Mouse (Mus musculus) ES-CJ7 (cell line): ENCODE data around the gene Pex10.
"Not testable (repeated sequence)": the region's sequence is repeated elsewhere in the genome, so short reads cannot be mapped to it uniquely, and the experiment has no call there.

Experiments
- DNase-seq: peaks from one replicate; pipeline ENCODE4 v3.0.0; 2011; ENCODE audit warnings: low read depth, low spot score

The Pex10 gene

DNA sequence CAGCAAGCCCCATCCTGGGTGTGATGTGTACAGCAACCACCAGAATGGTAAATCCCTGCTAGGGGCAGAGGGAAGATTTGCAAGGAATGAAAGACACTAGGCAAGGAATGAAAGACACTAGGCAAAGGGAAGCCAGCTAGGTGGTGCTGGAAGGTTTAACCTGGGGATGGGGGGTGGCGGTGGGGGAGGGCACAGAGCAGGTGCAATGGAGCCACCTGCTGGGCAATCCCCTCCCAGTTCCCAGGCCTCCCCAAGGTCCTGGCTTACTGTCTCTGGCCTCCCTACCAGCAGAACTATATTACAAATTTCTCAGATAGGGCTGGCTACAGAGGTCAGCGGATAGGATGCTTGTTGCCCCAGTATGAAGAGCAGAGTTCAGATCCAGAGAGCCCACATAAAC lies 2.3 kb upstream of the Pex10 start:
- no peak for DNase-seq

DNA sequence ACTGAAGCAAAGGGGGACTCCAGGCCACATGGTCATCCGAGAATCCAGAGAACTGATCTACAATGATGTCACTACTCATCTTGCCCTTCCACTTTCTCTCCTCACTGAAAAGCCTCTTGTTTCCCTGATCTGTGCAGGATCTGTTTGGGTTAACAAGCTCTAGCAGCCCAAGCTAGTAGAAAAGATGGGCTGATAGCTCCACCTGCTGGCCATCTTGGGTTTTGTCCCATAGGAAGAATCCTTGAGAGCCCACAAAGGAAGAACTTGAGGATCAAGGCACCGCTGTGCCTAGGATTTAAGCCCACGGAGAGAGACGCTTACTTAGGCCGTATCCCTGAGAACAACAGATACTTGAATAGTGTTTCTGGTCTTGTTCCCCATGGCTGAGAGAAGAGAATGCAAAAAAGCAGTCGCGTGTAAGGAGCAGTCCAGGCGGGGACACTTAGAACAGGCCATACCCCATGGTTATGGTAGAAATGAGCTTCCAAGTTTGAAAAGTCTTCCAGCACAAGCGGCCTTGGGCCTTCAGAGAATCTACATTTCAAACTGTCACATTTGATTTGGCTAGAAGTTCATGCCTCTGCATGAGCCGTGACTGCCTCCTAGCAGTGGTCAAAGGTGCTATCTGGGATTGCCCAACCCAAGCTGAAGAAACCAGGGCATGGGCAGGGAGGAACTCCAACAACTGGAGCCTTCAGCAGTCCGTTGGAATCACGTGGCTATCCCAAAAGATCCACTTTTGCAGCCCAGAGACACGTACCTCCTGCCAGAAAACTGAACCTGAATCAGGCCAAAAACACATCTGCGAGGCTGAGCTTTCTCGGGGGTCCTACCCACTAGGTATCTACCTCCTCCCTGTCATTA lies 614 bp upstream of the Pex10 start:
- DNase-seq: peak; percentile 92

DNA sequence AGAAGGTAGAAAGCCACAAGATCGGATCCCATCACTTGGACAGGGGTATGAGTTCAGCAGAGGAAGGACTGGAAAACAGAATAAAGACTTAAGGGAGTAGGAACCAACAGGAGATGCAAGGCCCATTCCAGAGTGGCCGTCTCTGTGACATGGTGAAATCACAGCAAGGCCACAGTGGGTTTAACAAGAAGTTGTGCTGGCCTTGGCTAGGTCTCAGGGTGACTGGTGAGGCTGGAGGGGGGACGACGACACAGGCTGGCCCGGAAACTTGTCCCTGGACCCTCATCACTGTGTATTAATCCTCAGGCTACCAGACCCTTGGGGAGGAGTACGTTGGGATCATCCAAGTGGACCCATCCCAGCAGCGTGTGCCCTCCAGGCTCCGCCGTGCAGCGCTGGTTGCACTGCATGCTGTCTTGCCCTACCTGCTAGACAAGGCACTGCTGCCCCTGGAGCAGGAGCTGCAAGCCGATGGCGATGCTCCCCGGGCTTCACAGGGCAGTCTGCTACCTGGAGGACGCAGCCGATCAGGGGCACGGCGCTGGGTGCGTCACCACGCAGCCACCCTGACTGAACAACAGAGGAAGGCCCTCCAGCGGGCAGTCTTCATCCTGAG lies 1.6 kb downstream of the Pex10 start:
- no peak for DNase-seq

DNA sequence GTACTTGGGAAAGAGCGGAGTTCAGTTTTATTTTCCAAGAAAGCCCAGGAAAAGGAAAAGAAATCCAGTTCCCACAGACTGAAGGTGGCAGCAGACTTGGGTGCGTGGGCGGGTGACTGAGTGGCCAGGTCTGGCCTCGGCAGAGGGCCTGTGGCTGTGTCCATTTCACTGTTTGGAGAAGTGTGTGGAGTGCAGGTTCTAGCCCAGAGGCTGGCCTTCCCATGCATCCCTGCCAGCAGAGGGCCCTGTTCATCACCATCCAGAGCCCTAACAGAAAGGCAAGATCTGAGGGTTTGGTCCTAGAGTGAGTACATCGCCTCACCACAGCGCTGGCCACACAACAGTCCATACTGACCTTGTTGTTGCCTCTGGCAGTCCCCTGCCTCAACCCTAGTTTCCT lies 2.4 kb downstream of the Pex10 start:
- DNase-seq: peak; percentile 46

DNA sequence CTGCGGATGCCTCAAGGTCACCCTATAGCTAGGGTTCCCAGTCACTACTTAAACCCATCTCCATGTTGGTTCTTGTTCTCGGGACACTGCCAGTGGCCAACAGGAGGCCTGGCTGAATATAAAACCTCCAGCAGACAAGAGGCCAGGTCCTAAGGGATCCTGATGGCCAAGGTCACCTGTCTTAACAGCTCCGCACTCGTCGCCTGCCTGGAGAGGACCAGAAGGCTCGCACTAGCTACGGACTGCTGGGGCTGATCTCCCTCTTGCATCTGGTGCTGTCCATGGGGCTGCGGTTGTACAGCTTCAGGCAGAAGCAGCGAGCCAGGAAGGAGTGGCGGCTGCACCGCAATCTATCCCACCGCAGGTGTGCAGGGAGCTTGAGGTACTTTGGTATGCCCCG lies 3.4 kb downstream of the Pex10 start:
- DNase-seq: no peak

DNA sequence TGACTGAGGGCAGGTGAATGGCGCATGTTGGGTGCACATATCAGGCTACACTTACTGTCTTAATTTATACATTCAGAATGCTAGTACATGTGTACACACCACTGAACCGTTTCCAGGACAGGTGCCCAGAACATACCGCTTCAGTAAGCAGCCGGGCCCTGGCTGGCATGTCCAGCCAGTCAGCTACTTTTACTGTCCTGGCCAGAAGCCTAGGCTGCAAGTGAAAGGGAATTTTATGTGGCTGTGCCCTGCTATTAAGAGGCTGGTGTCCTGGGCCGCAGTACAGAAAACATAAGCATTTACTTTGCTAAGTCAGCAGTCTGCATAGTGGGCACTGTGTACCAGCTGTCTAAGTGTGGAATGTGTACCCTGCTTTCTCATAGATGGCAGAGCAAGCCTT lies 4.1 kb downstream of the Pex10 start:
- no peak for DNase-seq

DNA sequence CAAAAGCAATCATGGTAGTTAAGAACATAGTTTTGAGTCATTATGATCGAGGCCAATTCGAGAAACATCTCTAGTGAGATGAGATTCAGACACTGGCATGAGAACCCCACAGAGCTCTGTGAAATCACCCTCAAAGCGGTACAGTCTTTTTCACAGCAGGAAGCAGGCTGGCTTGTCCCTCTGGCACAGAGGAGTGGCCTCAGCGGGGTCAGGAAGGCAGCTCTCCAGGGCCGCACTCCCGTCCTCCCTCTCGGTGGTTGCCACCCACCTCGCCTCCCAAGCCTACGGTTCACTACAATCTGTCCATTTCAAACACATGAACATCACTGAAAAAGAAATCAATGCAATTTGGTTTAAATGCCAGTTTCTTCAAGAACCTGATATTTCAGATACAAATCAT lies 7.6 kb downstream of the Pex10 start:
- no peak for DNase-seq

DNA sequence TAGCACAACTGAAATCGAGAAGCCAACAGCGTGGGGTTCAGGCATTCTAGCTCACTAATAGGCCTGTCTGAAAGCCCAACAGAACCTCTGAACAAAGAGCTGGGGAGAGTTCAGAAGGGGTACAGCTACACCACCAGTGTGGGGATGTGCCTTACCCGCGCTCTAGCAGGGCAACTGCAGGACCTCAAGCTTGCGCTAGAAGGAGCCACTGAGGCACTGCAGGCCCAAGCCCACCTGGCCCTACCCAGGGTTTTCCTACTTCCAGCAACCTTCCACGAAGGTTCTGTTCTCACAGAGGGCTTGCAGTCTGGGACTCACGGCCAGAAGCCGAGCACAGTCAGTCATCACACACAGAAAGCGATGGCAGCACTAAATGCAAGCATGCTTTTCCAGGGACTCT lies 8.3 kb downstream of the Pex10 start:
- peak; percentile 63 for DNase-seq

DNA sequence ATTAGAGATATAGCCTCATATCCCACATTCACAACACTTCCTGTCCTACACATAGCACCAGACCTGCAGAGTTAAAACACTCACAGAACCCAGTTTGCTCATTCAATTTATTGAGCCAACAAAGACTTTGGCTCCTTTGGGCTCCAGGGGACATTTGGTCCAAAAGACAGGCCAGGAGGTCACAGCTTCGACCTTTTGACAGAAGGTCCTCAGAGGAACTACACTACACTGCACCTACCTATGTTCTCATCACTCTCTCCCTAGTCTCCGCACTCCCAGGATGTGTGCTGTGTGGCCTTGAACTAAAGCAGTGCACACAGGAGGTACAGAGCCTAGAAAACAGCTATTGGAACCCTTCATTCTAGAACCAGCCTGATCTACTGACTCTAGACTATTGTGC lies 9.0 kb downstream of the Pex10 start:
- no peak for DNase-seq

DNA sequence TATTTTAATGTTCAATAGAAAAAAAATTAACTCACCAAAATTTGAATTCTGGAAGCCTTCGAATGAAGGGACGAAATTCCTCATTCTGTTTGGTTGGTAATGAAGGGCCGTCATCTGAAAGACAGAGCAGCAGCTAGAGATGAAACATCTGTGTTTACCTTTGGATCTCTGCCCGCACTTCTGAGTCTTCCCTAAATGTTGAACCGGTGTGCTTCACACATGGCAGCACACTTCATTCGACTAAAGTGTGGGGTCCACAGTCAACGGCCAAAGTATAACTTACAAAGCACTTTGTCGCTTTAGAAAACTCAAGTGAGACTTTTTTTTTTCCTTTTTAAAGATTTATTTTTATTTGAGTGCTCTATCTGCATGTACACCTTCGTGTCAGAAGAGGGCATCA lies 9.9 kb downstream of the Pex10 start:
- no peak for DNase-seq

DNA sequence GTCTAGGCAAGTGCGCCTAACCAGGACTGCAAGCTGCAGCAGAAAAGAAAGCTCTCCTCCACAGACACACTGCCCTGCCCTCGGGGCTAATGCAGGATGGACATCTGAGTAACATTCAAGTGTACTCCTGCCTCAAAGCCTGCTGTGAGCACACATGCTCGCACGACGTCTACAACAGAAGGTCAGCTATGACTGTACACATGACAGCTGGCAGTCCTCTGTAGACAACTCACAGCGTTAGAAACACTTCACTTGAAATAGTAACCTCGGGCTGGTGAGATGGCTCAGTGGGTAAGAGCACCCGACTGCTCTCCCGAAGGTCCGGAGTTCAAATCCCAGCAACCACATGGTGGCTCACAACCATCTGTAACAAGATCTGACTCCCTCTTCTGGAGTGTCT lies 12.0 kb downstream of the Pex10 start:
- DNase-seq: not testable (repeated sequence)

DNA sequence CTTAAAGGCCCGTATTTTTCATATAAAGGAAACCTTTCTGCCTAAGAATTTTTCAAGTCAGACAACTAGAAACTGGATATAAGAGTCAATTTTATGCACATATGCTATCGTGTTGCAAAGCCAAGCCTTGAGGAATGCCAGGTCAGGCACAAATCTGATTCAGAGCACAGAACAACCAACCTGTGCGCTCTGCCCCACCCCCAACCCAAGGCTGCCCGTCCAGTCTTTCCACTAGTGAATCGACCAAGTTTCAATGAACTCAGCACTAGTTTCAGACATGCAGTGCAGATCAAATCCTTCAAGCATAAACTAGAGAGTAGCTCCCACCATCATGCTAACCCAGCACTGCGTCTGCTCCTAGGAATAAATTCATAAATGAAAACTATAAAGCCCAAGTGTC lies 12.8 kb downstream of the Pex10 start:
- DNase-seq: no peak

DNA sequence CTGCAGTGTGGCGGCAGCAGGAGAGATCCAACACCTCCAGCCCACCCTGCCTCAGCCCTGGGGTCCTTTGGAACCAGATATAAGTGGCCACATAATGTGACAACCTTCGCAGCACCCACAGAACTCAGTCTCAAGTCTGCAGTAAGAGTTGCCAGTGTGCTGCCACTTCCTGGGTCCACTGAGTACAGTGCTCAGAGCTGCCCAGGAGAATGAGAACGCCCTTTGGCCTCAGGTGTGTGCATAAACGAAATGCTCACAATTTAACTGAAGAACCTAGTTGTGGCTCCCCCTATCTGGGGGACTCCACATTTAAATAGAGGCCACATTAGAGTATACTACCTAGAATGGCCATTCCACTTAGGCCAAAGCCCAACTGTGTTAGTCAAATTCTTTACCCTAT lies 16.7 kb downstream of the Pex10 start:
- no peak for DNase-seq

DNA sequence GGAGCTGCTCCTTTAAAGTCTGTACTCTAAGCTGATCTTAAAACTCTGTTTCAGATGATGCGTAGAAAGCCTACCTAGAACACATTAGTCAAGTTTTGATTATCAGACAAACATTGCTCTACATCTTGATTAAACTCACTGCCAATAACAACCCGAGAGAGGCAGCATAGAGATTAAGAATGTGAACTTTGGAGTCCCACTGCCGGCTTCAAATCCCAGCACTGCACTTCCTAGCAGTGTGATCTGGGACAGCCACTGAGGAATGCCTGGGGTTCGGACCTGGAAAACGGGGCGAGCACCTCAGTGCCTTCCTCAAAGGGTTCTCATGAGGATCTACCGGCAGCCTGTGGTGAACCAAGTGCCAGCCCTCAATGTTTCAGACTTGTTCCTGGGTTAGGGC lies 17.5 kb downstream of the Pex10 start:
- no peak for DNase-seq

DNA sequence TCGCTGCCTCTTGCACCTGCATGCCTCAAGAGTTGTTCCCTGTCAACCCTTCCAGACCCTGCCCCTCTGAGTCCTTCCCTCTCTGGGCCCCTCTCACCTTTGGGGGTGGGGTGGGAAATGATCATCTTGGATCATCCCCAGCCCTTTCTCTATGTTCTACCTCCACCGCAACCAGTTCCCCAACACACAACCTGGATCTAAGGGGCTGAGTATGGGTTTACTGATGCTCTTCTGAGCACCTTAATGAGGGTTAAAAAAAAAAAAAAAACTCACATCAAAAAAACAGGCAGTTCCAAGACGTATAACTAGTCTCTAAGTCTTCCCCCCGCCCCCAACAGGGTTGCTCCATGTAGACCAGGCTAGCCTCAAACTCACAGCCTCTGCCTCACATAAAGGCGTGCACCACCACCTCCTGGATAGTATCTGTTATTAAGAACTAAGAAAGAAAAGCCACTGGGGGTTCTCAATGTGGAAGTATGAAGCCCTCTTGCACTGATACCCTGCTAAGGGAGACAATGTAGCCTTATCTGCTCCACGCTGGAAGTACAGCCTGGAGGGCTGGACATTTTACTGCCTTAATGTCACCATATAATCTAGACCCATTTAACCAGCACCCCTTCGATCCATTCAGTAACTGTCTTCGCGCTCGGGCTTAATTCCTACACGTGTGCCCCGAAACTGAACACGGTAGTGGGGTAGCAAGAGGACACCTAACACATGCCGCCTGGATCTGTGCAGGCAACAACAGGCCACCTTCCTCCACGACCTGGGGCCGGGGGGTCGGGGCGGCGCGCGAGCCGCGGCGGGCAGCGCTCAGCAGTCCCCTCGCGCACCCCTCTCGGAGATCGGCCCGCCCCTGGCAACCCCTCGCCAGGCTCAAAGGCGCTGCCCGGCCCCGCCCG lies 18.6 kb downstream of the Pex10 start:
- DNase-seq: no peak

DNA sequence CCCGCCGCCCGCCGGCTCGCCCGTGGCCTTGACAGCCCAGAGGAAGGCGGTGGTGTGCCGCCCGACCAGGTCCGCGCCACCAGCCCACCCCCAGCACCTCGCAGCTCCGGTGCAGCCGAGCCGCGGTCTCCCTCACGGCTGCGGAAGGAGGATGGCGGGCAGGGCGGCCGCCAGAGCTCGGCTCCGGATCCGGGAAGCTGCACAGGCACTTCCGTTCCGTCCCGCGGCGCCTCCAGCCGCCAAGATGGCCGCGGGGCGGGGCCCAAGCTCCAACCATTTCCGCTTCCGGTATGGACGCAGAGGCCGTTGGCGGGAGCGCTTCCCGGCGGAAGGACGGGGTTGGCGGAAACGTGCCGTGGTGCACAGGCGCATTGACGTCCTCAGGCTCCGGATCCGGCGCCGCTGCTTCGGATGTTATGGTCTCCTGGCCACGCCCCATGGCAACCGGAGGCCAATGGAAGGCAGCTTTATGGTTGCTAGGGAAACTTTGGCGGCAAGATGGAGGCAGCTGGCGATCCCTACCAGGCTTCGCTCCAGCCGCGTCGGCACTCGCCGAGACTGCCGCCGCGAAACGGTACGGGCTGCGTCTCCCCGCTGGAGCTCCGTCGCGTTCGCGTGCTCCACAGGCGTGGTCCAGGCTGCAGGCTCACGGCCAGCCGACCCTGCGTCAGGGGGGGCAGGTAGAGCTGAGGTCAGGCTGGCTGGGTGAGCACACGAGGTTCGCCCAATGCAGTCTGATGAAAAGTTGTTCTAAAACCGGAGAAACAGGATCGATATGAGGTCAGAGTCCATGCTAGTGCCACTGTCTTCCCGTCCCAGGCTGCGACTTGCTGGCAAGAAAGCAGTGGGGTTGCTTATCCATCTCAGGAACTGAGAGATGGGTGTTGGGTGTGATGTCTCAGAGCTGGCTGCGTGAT lies 19.6 kb downstream of the Pex10 start, which contains the start of the genes Rer1 and Morn1:
TSS of gene Rer1 (minus strand) at position 275 of the 917 bp plus-strand sequence.
TSS of gene Morn1 (plus strand) at position 470 of the 917 bp plus-strand sequence.
- peak; percentile 99 for DNase-seq

DNA sequence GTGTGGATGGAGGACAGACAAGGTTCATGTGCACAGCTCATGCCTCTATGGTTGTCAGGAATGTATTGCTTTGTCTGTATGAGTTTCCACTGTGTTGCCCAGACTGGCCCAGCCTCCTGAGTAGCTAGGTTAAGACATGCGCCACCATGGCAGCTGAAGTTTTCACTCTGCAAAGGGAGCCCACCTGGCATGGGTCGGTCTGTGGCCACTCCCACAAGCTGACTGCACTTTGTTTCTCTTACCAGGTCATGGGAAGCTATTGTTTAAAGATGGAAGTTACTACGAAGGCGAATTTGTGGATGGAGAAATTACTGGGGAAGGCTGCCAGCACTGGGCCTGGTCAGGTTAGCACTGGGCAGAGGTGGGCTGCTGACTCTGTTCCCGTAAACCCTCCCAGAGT lies 22.4 kb downstream of the Pex10 start:
- DNase-seq: no peak

DNA sequence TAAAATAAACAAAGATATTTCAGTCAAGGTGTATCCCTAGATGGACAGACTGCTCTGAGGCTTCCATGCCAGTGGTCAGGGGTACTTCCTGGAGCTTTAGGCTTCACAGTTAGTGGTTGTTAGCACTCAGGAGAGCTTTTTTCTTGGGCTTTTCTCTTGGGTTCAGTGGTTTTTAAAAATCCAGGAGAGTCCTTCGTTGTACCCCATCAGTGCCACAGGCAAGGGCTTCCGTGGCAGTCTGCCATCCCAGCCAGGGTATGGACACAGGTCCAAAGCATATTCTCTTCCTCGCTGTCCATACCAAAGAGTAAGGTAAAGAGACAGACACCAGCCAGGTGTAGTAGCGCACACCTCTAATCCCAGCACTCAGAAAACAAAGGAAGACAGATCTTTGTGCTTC lies 23.3 kb downstream of the Pex10 start:
- no peak for DNase-seq

DNA sequence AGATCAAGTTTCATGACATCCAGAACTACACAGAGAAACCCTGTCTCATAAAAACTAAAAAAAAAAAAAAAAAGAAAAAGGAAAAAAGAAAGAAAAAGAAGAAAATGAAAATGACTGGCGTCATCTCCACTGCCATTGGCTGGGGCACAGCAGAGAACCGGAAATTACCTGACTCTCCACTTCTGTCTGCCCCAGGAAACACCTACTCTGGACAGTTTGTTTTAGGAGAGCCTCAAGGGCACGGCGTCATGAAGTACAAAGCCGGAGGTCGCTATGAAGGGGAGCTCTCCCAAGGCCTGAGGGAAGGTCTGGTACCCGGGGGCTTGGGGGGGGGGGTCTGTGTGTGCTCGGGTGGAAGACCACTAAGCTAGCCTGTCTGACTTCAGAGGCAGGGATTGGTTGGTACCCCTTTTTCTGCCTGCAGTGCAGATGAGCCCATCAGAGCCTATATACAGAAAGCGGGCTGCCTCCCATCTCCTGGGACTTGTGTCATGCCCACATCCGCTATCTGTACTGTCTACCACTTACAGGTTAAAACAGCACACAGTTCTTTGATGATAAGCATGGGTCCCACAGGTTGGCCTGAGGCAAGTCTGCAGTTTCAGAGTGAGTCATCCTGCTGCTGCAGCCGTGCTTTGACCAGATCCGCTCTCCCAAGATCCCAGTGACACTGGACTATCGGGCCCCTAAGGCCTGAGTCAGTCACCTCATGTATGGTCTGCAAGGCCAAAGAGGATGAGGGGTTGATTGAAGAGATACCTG lies 24.1 kb downstream of the Pex10 start:
- DNase-seq: no peak

DNA sequence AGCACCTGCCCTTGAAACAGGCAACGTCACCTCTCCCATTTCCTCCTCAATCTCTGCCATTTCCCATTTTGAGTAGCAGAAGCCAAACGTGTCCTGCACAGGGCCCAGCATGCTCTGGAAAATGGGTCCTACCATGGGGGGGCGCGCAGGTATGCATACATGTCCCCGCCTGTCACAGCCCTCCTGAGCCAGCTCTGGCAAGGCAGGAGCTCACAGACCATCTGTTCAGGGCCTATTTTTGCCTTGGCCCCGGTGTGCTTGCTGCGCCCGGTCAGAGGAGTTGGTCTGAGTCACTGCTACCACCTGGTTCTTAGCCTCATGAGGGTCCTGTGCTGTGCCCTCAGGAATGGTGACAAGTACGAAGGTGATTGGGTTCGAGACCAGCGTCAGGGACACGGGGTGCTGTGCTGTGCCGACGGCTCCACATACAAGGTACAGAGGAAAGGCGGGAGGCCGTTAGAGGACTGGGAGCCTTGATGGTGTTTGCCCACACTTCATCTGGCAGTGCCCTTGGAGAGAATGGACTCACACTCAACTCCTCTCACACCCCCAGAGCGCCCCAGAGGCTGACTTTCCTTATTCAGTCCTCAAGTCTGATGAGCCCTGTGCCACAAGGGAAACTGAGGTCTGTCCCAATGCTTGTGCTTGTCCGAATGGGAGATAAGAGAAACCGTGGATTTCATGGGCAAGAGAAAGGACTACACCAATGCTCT lies 26.1 kb downstream of the Pex10 start:
- DNase-seq: no peak
